Mouse (Mus musculus) T-cell, adult 2 months (primary cell): Measurements from ENCODE around the gene Zdbf2.
"Not testable (repeated sequence)": the region's sequence is repeated elsewhere in the genome, so short reads cannot be mapped to it uniquely, and the experiment has no call there.

Experiments used
- DNase-seq: peaks from one replicate; pipeline ENCODE4 v3.0.0; 2022; ENCODE audit warnings: low spot score

The Zdbf2 gene

DNA sequence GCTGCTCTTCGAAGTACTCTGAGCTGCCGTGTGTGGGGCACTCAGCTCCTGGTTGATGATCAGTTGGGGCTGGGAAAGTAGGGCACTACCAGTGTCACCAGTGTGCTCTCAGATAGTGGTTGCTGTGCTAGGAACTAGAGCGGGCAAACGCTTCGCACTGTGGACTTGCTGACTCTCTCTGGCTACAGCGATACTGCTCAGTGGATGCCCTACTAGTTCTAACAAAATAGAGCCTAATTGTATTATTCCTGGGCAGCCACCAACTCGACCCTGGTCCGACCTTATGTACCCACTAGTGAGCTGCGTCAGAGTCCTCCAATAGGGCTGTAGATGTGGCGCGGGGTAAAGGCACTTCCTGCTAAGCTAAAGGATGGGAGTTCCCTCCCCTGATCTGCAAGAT is 9.4 kb upstream of the Zdbf2 start:
- DNase-seq = no peak

DNA sequence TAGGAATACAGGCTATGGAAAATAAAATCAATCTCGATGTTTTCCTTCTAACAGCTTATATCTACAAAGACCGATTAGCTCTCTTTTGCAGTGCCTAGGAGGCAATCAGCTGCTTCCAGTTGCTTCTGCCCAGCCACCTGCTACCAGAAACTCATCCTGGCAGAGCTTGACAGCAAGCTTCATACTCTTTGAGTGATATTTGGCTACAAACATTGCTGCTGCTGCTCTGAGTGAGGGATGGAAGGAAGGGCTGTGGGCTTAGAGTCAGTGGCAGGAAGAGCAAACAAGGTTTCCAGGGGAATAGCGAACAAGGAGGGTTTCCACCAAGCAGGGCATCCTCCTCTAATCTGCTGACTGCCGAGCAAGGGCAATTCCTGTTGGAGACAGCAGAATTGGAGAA is 7.6 kb upstream of the Zdbf2 start:
- no peak for DNase-seq

DNA sequence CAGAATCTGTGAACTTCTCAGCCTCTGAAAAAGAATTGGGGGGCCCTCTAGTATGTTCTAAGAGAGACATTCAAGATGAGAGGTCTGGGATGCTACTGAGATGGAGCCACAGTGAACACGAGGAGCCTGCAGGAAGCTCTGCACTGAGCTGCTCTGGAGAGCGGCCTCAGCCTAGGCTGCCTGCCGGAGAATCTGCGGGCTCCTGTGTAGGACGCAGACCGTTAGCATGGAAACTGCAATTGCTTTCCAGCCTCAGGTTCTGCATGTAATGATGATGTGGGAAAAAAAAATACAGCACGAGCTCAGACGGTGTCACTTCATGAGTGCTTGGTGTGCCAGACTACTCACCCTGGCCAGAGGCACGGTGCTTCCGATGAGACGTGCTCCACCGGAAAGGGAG is 6.9 kb upstream of the Zdbf2 start:
- DNase-seq = no peak

DNA sequence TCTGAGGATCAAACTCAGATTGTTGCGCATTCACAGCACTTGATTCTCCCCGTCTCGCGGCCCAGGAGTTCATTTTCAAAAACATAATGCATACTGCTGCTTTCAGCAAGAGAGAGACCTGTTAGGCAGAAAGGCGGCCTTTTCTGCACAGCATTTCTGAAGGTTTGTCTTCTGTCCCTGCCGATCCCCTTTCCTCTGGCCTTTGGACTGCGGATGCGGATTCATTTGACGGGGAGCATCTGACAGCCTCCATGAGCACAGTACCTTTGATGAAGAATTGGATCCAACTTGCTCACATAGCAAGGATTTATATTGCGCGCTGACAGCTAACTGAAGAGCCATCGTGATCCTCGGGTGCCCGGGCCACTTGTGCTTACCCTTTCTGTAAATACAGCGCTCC is 6.3 kb upstream of the Zdbf2 start:
- no peak for DNase-seq

DNA sequence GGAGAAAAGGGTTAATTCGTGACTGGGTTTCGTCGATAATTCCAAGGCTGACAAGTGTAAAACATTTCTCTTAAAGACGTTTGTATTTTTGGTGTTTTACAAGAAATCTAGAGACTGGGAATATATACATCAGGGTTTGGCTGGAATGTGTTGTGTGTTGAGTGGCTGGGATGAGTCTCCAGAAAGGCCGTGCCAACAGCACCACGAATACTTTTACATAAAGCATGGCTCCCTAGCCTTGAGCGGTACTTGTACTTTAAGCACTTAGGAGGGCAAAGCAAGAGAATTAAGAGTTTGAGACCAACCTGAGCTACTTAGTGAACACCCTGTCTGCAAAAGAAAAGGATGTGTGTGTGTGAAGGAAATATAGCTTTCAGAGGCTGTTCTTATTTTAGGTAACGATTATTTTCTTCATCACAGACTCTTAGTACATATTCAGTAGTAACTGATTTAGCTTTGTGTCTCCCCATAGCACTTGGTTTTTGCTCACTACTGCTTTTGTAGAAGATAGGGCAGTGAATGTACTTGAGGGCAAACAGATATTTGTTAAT is 865 bp upstream of the Zdbf2 start:
- DNase-seq = no peak

DNA sequence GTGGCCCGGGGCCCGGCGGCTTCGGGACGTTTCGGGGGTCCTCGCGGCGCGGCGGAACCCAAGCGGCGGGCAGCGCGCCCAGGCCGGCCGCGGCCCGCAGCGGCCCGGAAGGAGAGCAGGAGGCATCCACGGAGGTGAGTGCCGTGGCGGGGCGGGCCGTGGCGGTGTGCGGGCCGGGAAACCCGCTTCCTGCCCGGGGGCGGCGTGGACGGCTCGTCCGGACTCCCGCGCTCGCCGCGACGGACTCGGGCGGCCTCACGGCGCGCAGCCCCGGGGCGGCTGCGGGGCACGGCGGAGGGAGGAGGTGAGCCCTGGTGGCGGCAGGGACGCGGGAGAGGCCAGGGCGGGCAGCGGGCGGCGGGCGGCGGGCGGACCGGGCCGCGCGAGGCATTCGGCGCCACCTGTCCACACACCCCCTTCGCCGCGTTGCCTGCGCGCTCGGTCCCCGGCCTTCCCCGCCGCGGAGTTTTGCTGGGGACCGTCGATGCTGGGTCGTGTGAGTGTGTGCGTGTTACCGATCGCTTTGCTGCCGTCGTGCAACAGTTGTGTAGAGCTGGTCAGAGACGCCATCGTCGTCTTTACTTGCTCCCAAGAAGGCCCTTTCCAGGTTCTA is 380 bp downstream of the Zdbf2 start:
- no peak for DNase-seq

DNA sequence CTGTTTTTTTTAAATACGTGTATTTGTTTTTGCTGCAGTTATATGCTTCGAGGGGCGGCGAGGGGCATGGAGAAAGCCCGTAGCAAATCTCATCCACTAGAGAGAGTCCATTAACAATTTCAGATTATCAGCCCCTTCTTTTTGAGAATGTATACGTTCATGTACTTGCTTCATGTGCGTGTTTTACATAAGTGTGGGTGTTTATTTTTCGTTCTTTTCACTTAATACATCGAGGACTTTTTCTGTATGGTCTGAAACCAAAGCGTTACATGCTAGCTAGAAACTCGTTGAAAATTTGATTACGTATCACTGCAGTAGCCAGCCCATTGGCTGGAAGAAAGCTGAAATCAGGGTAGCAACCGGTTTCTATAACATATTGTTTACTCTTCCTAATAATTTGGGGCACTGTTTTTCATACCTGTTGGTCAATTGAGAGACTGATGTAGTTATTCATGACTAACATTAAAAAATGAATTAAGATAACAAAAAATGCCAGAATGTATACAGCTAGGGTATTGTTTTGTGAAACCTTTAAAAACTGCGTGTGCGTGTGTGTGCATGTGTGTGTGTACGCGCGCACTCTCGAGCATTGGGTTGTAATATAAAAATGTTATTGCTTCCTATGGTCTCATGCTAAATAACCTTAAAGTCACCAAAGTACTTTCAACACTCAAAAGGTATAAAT is 1.1 kb downstream of the Zdbf2 start:
- no peak for DNase-seq

DNA sequence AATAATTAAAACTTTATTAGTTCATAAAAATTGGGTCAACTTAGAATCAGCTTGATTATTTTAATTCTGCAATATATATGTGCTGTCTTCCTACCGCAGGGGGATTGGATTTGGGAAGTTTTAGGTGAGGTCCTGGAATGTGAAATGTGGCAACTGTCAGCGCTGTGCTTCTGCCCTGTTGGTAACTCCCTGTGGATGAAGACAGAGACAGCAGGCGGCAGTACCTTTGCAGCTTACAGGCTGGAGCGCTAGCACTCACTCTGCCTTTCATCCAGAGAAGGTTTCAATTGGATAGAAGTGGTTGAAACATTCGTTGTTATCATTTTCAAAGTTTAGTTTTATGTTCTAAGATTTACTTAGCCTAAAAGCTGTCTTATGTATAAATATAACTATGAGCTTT is 5.0 kb downstream of the Zdbf2 start:
- DNase-seq = no peak

DNA sequence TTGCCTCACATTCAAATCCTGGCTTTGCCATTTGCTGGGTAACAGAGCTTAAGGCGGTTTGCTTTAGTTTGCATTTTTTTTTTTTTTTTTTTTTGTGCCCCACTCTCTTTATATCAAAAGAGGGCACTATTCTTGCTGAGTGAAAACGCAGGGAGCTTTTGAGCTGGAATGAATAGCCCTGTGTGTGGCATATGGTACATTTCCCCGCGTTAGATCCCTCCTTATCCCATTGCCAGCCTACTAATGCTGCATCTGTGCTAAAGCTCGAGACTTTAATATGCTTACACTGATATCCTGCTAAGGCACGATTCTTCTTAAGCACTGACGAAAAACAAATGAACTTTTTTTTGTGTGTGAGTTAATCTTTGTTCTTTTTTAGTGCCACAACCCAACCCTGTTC is 20.9 kb downstream of the Zdbf2 start:
- no peak for DNase-seq

DNA sequence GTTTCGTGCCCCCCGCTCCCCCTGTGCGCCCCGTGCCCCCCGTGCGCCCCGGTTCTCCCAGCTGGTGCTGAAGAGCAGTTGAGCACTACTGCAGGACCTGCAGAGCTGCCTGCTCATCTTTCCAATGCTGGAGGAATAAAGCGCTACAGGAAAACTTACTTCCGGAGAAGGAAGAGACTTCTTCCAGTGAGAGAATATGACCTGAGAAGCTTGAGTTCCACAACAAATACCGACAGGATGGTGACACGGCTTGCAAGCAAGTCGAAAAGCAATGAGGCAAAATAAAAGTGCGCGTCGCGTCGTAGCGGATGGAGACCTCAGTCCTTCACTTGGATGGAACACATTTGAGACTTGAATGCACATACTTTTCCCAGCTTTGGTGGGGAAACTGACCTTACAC is 36.6 kb downstream of the Zdbf2 start:
- DNase-seq = no peak

DNA sequence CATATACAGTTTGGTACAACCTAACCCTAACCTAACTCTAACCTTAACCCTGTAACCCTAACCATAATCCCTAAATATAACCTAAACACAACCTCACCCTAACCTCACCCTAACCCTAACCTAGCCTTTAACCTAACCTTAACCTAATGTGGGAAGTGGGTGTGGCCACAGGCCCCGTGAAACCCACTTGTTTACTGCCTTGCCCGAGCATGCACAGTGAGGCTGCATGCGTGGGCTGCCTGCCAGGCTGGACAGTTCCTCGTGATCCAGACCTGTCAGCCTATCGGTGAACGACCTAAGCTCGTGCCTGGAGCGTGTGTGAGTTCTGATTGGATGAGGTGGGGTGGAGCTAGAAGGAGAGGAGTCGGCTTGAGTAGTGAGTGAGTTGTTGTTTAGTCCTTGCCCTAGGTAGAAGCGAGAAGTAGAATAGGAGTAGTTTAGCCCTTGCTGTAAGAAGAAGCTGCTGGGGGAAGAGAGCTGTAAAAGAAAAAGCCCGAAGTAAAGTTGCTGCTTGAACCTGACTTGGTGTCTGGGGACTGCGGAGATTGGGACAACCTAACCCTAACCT is 50.6 kb downstream of the Zdbf2 start:
- not testable (repeated sequence) for DNase-seq
